Mouse (Mus musculus) thymus, adult 2 months (tissue): ENCODE measurements around the gene Commd4. TPM values are rescaled to one million over a fixed set of nuclear protein-coding genes. Genes with fewer than 3 reads are reported as not detected.
A peak's percentile ranks its signal among the peaks of the same experiment; 100 is the strongest.
"Not testable (repeated sequence)": the region's sequence is repeated elsewhere in the genome, so short reads cannot be mapped to it uniquely, and the experiment has no call there.

Experiments used
- DNase-seq: peaks from one replicate; pipeline ENCODE4 v3.0.0; 2021
- H3K27ac ChIP-seq: fragments of 200-500 bp; 2 replicates; pipeline ENCODE4 v1.5.1; 2012; ENCODE audit warnings: low read length, control low read depth; ENCODE audit not compliant: control insufficient read depth, insufficient read depth
- H3K27me3 ChIP-seq: fragments of 200-500 bp; 2 replicates; pipeline ENCODE4 v1.6.1; 2012; ENCODE audit warnings: mild to moderate bottlenecking, low read length, moderate library complexity, mixed read lengths; ENCODE audit not compliant: control insufficient read depth, insufficient read depth
- H3K36me3 ChIP-seq: fragments of 200-500 bp; 2 replicates; pipeline ENCODE4 v1.6.1; 2012; ENCODE audit warnings: mild to moderate bottlenecking, low read length, moderate library complexity; ENCODE audit not compliant: control insufficient read depth, insufficient read depth
- H3K4me1 ChIP-seq: fragments of 200-500 bp; replicated peaks from 2 replicates; pipeline ENCODE4 v1.6.1; 2012; ENCODE audit warnings: low read length; ENCODE audit not compliant: control insufficient read depth, insufficient read depth
- H3K4me3 ChIP-seq: fragments of 200-500 bp; 2 replicates; pipeline ENCODE4 v1.5.1; 2012; ENCODE audit warnings: mild to moderate bottlenecking, low read length, control low read depth, moderate library complexity; ENCODE audit not compliant: control insufficient read depth, insufficient read depth
- CTCF ChIP-seq: fragments of 200-500 bp; IDR thresholded peaks from 2 replicates; pipeline ENCODE4 v1.5.1; 2012; ENCODE audit warnings: mild to moderate bottlenecking, control low read depth, low read length, moderate library complexity, borderline replicate concordance; ENCODE audit not compliant: control insufficient read depth, poor library complexity, insufficient read depth; ENCODE audit errors: extremely low read depth
- POLR2A ChIP-seq: fragments of 200-500 bp; IDR thresholded peaks from 2 replicates; pipeline ENCODE4 v1.6.1; 2012; ENCODE audit warnings: mild to moderate bottlenecking, low read length, control low read depth, moderate library complexity; ENCODE audit not compliant: control insufficient read depth, poor library complexity, insufficient read depth; ENCODE audit errors: extremely low read depth
- WGBS: fragments of 180-500 bp; shearing (Covaris S2); methylation state at CpG from one replicate; pipeline ENCODE4 v1.1.7; 2018; 5-methylcytosine and 5-hydroxymethylcytosine counted together
- polyA plus RNA-seq: library from polyadenylated mRNA; depleted of rRNA; stranded (reverse); fragments of >200 nt; gene quantifications from 2 replicates; pipeline ENCODE4 v1.2.3, GENCODE M21; 2012; rRNA removed

The Commd4 gene
- 318 and 366 TPM in 2 replicates for polyA plus RNA-seq

DNA sequence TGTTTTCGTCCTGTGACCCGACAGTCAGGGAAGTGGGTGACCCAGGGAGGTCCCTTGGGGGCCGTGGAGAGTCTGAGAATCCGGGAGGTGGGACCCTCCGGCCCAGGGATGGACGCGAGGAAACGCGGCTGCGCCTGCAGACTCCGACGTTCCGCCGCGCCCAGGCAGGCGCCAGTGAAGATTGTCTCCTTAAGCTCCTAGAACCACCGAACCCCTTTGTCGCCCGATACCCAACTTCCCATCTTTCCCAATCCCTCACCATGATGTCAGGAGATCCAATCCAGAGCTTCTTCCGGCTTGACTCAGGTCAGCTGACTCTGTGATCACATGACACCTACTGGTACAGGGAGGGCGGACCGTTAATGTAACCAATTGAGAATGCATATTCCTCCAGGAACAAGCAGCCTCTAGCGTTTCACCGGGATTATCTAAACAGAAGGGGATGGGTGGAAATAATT is at the start of gene Commd4:
Gene Commd4 (minus strand): TSS at position 319 of the 458 bp plus-strand sequence.
- DNase-seq: peak; percentile 84
- peak within 1 kb of the TSS; percentile 81 for H3K4me3 ChIP-seq
- H3K27ac ChIP-seq: peak within 1 kb of the TSS; percentile 77
- peaks cover 16% of the 10 kb centered on the region for H3K4me1 ChIP-seq
- WGBS: under 1% methylated on average over 24 of the region's 24 CpGs
- no peak for TF ChIP-seq POLR2A
- no peaks in the 10 kb centered on the region for H3K27me3 ChIP-seq
- peaks cover 9% of the 10 kb centered on the region for H3K36me3 ChIP-seq

DNA sequence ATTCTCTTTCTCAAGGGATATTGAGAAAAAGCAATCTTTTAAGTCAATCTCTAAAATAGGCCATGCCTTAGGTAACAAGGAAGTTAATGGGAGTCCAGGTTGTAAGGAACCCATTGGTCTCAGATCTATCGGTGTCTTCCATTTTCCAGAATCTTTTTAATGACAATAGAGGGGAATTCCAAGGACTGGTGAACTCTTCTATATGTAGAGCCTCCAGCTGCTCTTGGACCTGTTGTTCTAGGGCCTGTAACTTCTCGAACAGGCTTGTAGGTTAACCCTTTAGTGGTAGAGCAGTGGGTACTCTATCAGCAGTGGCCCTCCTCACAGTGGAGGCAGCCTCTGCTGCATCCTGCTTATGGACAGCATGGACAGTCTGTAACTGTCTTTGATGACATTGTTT is 48.8 kb upstream of the Commd4 start:
- 80% methylated on average over 2 of the region's 2 CpGs for WGBS

DNA sequence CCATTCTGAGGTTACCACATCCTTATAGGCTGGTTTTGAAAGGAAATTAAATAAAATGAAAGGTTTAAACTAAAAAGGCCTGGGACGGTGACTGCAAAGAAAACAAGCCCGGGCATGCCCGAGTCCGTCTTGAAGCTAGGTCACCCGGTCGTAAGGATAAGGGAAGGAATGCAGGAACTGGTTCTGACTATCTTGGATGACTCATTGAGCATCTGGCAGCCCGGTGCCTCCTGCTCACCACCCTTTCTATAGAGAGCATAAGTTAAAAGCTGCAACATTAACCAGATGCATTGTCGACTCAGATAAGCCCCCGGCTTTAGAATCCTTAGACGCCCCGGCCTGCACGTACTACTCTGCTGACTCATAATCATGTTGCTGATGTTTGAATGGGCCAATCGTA is 45.4 kb upstream of the Commd4 start:
- H3K36me3 ChIP-seq: not testable (repeated sequence)

More for the DNA sequence above, 48.8 kb upstream of the Commd4 start:
- Histone ChIP-seq H3K4me1 (no peaks in the 10 kb centered on the region), H3K27ac (no peak overlapping the region), H3K4me3 (no peak overlapping the region), H3K27me3 (no peaks in the 10 kb centered on the region), H3K36me3 (no peaks in the 10 kb centered on the region)
- no peak for DNase-seq
- TF ChIP-seq POLR2A: no peak
- no peak for TF ChIP-seq CTCF

DNA sequence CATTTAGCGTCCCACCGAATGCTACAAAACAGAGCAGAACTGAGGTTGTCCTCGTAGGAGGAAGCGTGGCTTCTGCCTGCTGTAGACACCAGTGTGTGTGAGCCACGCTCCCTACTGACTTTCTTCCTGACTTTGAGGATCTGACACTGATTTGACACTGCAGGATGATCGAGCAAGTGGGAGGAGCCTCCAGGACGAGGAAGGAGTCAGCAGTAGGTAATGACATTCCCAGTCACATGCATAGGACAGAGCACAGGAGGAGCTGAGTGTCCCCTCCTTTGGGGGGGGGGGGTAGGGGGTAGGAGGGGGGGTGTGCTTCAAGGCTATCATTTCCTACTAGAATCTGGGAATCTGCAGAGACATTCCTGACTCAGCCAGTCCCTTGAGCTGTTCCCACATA is 44.9 kb upstream of the Commd4 start:
- H3K4me3 ChIP-seq: no peak overlapping the region
- H3K4me1 ChIP-seq: no peaks in the 10 kb centered on the region
- WGBS: 54% methylated on average over 7 of the region's 7 CpGs
- no peak overlapping the region for H3K27ac ChIP-seq
- no peaks in the 10 kb centered on the region for H3K36me3 ChIP-seq
- H3K27me3 ChIP-seq: no peaks in the 10 kb centered on the region
- no peak for DNase-seq
- TF ChIP-seq POLR2A (no peak), CTCF (no peak)

More for the DNA sequence above, 45.4 kb upstream of the Commd4 start:
- H3K27ac ChIP-seq, H3K27me3 ChIP-seq, DNase-seq, H3K4me3 ChIP-seq, H3K4me1 ChIP-seq: not testable (repeated sequence)
- WGBS: 86% methylated on average over 13 of the region's 13 CpGs

DNA sequence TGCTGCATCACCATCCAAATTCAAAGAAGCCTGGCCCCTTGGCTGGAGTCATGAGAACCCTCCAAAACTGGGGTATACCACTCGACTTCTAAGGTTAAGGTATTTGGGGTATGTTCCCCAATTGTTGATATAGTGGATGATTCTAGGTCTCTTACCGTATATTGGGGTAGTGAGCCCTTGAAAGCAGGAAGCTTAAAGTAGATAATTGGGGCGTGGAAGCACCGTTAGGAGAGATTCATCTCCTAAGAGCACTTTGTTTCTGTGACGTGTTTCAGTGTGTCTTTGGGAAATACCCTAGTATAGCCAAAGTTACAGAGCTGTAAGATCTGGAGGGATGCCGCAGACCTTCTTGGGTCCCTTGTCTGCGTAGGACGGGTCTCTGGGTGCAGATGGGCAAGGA is 39.3 kb upstream of the Commd4 start:
- no peak for DNase-seq
- Histone ChIP-seq H3K27ac (no peak overlapping the region), H3K27me3 (no peaks in the 10 kb centered on the region), H3K36me3 (no peaks in the 10 kb centered on the region), H3K4me1 (no peaks in the 10 kb centered on the region), H3K4me3 (no peak overlapping the region)
- TF ChIP-seq POLR2A (no peak), CTCF (no peak)
- WGBS: 82% methylated on average over 8 of the region's 8 CpGs

DNA sequence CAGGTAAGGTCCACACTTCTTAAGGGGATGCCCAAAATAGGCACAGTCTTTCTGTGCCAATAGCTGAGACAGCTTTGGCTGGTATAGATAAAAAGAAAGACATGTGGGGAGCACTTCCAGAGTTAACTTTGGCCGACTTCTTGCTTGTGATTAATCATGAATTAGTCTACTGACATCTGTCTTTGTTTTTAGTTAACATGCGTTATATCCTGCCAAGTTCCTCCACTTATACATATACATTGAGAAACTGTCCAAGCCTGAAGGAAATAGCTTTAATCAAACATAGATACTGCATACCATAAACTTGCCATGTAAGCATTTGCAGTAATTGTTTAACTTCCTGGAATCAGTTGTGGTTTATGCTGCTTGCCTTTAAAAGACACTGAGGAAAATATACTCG is 38.6 kb upstream of the Commd4 start:
- no peak overlapping the region for H3K27ac ChIP-seq
- H3K4me3 ChIP-seq: no peak overlapping the region
- 64% methylated on average over 3 of the region's 3 CpGs for WGBS
- no peak for DNase-seq
- H3K27me3 ChIP-seq: no peaks in the 10 kb centered on the region
- no peaks in the 10 kb centered on the region for H3K4me1 ChIP-seq
- no peaks in the 10 kb centered on the region for H3K36me3 ChIP-seq
- no peak for TF ChIP-seq CTCF
- no peak for TF ChIP-seq POLR2A

DNA sequence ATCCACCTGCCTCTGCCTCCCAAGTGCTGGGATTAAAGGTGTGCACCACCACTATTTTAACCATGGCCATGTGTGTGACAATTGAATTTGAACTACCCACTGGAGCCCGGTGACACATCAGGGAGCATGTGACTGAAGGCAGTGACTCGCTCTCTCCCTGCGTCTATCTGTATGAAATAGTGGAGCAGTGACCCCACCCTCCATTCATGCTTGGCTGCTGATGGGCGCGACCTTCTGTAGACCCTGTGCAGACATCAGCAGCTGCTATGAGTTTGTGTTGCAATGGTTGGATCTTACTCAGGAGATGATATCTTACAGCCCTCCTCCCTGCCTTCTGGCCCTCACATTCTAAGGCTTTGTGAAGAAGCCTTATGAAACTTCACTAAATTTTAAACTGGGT is 10.3 kb upstream of the Commd4 start:
- no peak for DNase-seq
- H3K36me3 ChIP-seq: no peaks in the 10 kb centered on the region
- TF ChIP-seq CTCF (no peak), POLR2A (no peak)
- H3K27me3 ChIP-seq: no peaks in the 10 kb centered on the region
- 88% methylated on average over 5 of the region's 5 CpGs for WGBS
- H3K4me1 ChIP-seq: no peaks in the 10 kb centered on the region
- H3K4me3 ChIP-seq: no peak overlapping the region
- H3K27ac ChIP-seq: no peak overlapping the region
